In genomic region chr9:43920053-43920754, GRCm38 (mm10) we compare ENCODE assay signal across 8 mouse cellular contexts.
A peak's percentile ranks its signal among the peaks of the same experiment; 100 is the strongest.
DNase-seq lines count a peak whose midpoint lies in the region; ATAC-seq and TF ChIP-seq lines count a peak whose summit lies in the region.

No protein-coding gene starts in this region.

- no peak overlapping the region for H3K27ac ChIP-seq in bone marrow, adult 2 months (ENCODE audit: control insufficient read depth, insufficient read depth, low read depth, low read length, poor library complexity)
- no peak overlapping the region for H3K27ac ChIP-seq in embryonic fibroblast, embryonic 13.5 days (ENCODE audit: insufficient read depth, low read length)
- H3K27ac ChIP-seq in limb, embryonic 11.5 days (replicated peaks; ENCODE audit: low read depth, low read length): no peak overlapping the region
- no peak overlapping the region for H3K27ac ChIP-seq in neural tube, embryonic 11.5 days (ENCODE audit: low read depth, low read length)
- H3K27ac ChIP-seq in stomach, embryonic 16.5 days (ENCODE audit: low read length): no peak overlapping the region

- H3K36me3 ChIP-seq in limb, embryonic 11.5 days (ENCODE audit: control insufficient read depth, insufficient read depth, low read length): no peaks in the 10 kb centered on the region
- H3K36me3 ChIP-seq in neural tube, embryonic 11.5 days (ENCODE audit: control insufficient read depth, insufficient read depth, low read length): no peaks in the 10 kb centered on the region
- H3K36me3 ChIP-seq in stomach, embryonic 16.5 days (ENCODE audit: control insufficient read depth, insufficient read depth, low read length): no peaks in the 10 kb centered on the region

- no peak overlapping the region for H3K9ac ChIP-seq in limb, embryonic 11.5 days (ENCODE audit: low read length)
- H3K9ac ChIP-seq in neural tube, embryonic 11.5 days (ENCODE audit: low read length): peak overlapping the region; percentile 31; the same call in 1 of the 2 replicates
- no peak overlapping the region for H3K9ac ChIP-seq in stomach, embryonic 16.5 days (ENCODE audit: low read length)

- no peak overlapping the region for H3K4me3 ChIP-seq in bone marrow, adult 2 months (replicated peaks; ENCODE audit: control insufficient read depth, low read depth, low read length)
- H3K4me3 ChIP-seq in embryonic fibroblast, embryonic 13.5 days (ENCODE audit: insufficient read depth, low read length): no peak overlapping the region
- no peak overlapping the region for H3K4me3 ChIP-seq in limb, embryonic 11.5 days (ENCODE audit: low read depth, low read length)
- no peak overlapping the region for H3K4me3 ChIP-seq in neural tube, embryonic 11.5 days (ENCODE audit: low read depth, low read length)
- H3K4me3 ChIP-seq in stomach, embryonic 16.5 days (replicated peaks; ENCODE audit: low read length): no peak overlapping the region

- no peak for TF ChIP-seq POLR2A in bone marrow, adult 2 months (IDR thresholded peaks at IDR 0.05; ENCODE audit: borderline replicate concordance, control insufficient read depth, low read depth, low read length)
- TF ChIP-seq POLR2A in embryonic fibroblast, embryonic 13.5 days (IDR thresholded peaks at IDR 0.05; ENCODE audit: low read depth, low read length): no peak

- no peak overlapping the region for H3K4me2 ChIP-seq in limb, embryonic 11.5 days (ENCODE audit: low read depth, severe bottlenecking)
- H3K4me2 ChIP-seq in neural tube, embryonic 11.5 days (ENCODE audit: low read depth): peak overlapping the region; percentile 34
- H3K4me2 ChIP-seq in stomach, embryonic 16.5 days (ENCODE audit: low read depth, low read length): no peak overlapping the region

- no peaks in the 10 kb centered on the region for H3K4me1 ChIP-seq in bone marrow, adult 2 months (ENCODE audit: control insufficient read depth, insufficient read depth, low read length)
- H3K4me1 ChIP-seq in embryonic fibroblast, embryonic 13.5 days (ENCODE audit: control insufficient read depth, insufficient read depth, low read length): peaks cover 2% of the 10 kb centered on the region; the same call in 1 of the 2 replicates
- no peaks in the 10 kb centered on the region for H3K4me1 ChIP-seq in limb, embryonic 11.5 days (ENCODE audit: control insufficient read depth, insufficient read depth, low read length)
- peaks cover 17% of the 10 kb centered on the region; the same call in 1 of the 2 replicates for H3K4me1 ChIP-seq in neural tube, embryonic 11.5 days (ENCODE audit: control insufficient read depth, insufficient read depth, low read length)
- no peaks in the 10 kb centered on the region for H3K4me1 ChIP-seq in stomach, embryonic 16.5 days (ENCODE audit: control insufficient read depth, insufficient read depth, low read length)

- TF ChIP-seq CTCF in bone marrow, adult 2 months (IDR thresholded peaks at IDR 0.05; ENCODE audit: control insufficient read depth, insufficient read depth, low read length): peak; percentile 67
- peak; percentile 51 for TF ChIP-seq CTCF in embryonic fibroblast, embryonic 13.5 days (IDR thresholded peaks at IDR 0.05; ENCODE audit: borderline replicate concordance, insufficient read depth, low read length)

- 0 out of 2 replicates have a peak, but pooled peaks cover 4% of the 10 kb centered on the region for H3K27me3 ChIP-seq in limb, embryonic 11.5 days (ENCODE audit: control insufficient read depth, insufficient read depth, low read length)
- H3K27me3 ChIP-seq in neural tube, embryonic 11.5 days (ENCODE audit: control insufficient read depth, insufficient read depth, low read length): peaks cover 5% of the 10 kb centered on the region; the same call in 1 of the 2 replicates
- H3K27me3 ChIP-seq in stomach, embryonic 16.5 days (ENCODE audit: control insufficient read depth, insufficient read depth, low read length): peaks cover 9% of the 10 kb centered on the region

- WGBS in bone marrow, adult 2 months: 18% methylated on average over 24 of the region's 24 CpGs
- WGBS in limb, embryonic 11.5 days: 17% methylated on average over 24 of the region's 24 CpGs
- 12% methylated on average over 24 of the region's 24 CpGs for WGBS in neural tube, embryonic 11.5 days
- WGBS in stomach, embryonic 16.5 days: 14% methylated on average over 24 of the region's 24 CpGs

- DNase-seq in 416B (ENCODE audit: low read depth): peak; percentile 26
- peak; percentile 16 to 52 for DNase-seq in heart, adult 9 months (ENCODE audit: low spot score in 2 of 2)
- peak; percentile 78 for DNase-seq in kidney, adult 9 months
- peak; percentile 88 for DNase-seq in limb, embryonic 11.5 days (ENCODE audit: low spot score)
- peak; percentile 84 for DNase-seq in neural tube, embryonic 11.5 days (ENCODE audit: low spot score)

- ATAC-seq in limb, embryonic 11.5 days (ENCODE audit: insufficient number of reproducible peaks, low FRiP score, low TSS enrichment, low read depth): no peak
- ATAC-seq in neural tube, embryonic 11.5 days (ENCODE audit: insufficient read depth, low FRiP score, low TSS enrichment): no peak
- 0 out of 2 replicates have a peak, but pooled peaks have one; percentile 21 for ATAC-seq in stomach, embryonic 16.5 days (ENCODE audit: insufficient read depth, low FRiP score)

- H3K9me3 ChIP-seq in limb, embryonic 11.5 days (ENCODE audit: control insufficient read depth, low read length): no peaks in the 10 kb centered on the region
- H3K9me3 ChIP-seq in neural tube, embryonic 11.5 days (ENCODE audit: control insufficient read depth, low read length): no peaks in the 10 kb centered on the region
- no peaks in the 10 kb centered on the region for H3K9me3 ChIP-seq in stomach, embryonic 16.5 days (replicated peaks; ENCODE audit: control insufficient read depth, low read length)

Comparison
In these comparisons a context has a peak if more than half of its experiments do, and no peak if none do; other contexts are left out.
1. DNase-seq: peak in every context shown above with its lines; median percentile 88 in limb, embryonic 11.5 days; 84 in neural tube, embryonic 11.5 days; 78 in kidney, adult 9 months; 34 in heart, adult 9 months; 26 in 416B.